Mouse (Mus musculus): ENCODE data around the gene Agbl1. TPM values are rescaled to one million over a fixed set of nuclear protein-coding genes. Genes with fewer than 3 reads are reported as not detected.

Agbl1 gene
- polyA plus RNA-seq, 1 experiment from 2014 or later: not detected

- Histone ChIP-seq H3K4me3 (no peak overlapping the region), H3K36me3 (no peaks in the 10 kb centered on the region), H3K27me3 (ENCODE audit: low read depth, poor library complexity, severe bottlenecking) (peaks cover 11% of the 10 kb centered on the region; the same call in 1 of the 2 replicates), H3K9me3 (replicated peaks) (no peaks in the 10 kb centered on the region), H3K4me1 (peaks cover 7% of the 10 kb centered on the region), H3K27ac (replicated peaks) (no peak overlapping the region)
- DNase-seq (ENCODE audit: low spot score): no peak
- 72% methylated on average over 4 of the region's 4 CpGs for WGBS
Observed at GRCm38 (mm10) chr7:76407930-76408557, 178.4 kb downstream of the Agbl1 start.

GRCm38 (mm10) chr7:76409020-76409419 lies 179.3 kb downstream of the Agbl1 start:
- Histone ChIP-seq H3K27me3 (ENCODE audit: low read depth, poor library complexity, severe bottlenecking) (peaks cover 19% of the 10 kb centered on the region; the same call in 1 of the 2 replicates), H3K27ac (replicated peaks) (no peak overlapping the region), H3K4me3 (no peak overlapping the region), H3K36me3 (no peaks in the 10 kb centered on the region), H3K4me1 (peaks cover 7% of the 10 kb centered on the region), H3K9me3 (replicated peaks) (no peaks in the 10 kb centered on the region)
- 73% methylated on average over 10 of the region's 10 CpGs for WGBS
- no peak for DNase-seq (ENCODE audit: low spot score)

GRCm38 (mm10) chr7:76410403-76411180 lies 180.9 kb downstream of the Agbl1 start:
- DNase-seq (ENCODE audit: low spot score): no peak
- Histone ChIP-seq H3K27ac (replicated peaks) (no peak overlapping the region), H3K4me1 (peaks cover 7% of the 10 kb centered on the region), H3K27me3 (ENCODE audit: low read depth, poor library complexity, severe bottlenecking) (peaks cover 19% of the 10 kb centered on the region), H3K4me3 (no peak overlapping the region), H3K36me3 (no peaks in the 10 kb centered on the region), H3K9me3 (replicated peaks) (no peaks in the 10 kb centered on the region)
- WGBS: 92% methylated on average over 9 of the region's 9 CpGs

- Histone ChIP-seq H3K9me3 (replicated peaks) (no peaks in the 10 kb centered on the region), H3K36me3 (no peaks in the 10 kb centered on the region), H3K27ac (replicated peaks) (no peak overlapping the region), H3K27me3 (ENCODE audit: low read depth, poor library complexity, severe bottlenecking) (peaks cover 19% of the 10 kb centered on the region), H3K4me1 (peaks cover 7% of the 10 kb centered on the region), H3K4me3 (no peak overlapping the region)
- WGBS: 86% methylated on average over 4 of the region's 4 CpGs
- DNase-seq (ENCODE audit: low spot score): no peak
Observed at GRCm38 (mm10) chr7:76411933-76412587, 182.4 kb downstream of the Agbl1 start.

- 76% methylated on average over 3 of the region's 3 CpGs for WGBS
- no peak overlapping the region for H3K27ac ChIP-seq (replicated peaks)
- no peak for DNase-seq (ENCODE audit: low spot score)
- no peaks in the 10 kb centered on the region for H3K36me3 ChIP-seq
- peaks cover 14% of the 10 kb centered on the region for H3K27me3 ChIP-seq (ENCODE audit: low read depth, poor library complexity, severe bottlenecking)
- no peaks in the 10 kb centered on the region for H3K9me3 ChIP-seq (replicated peaks)
- no peaks in the 10 kb centered on the region; the same call in 1 of the 2 replicates for H3K4me1 ChIP-seq
- no peak overlapping the region for H3K4me3 ChIP-seq
Observed at GRCm38 (mm10) chr7:76416084-76416597, 186.5 kb downstream of the Agbl1 start.

- Histone ChIP-seq H3K4me1 (peaks cover 15% of the 10 kb centered on the region), H3K4me3 (no peak overlapping the region), H3K9me3 (replicated peaks) (no peaks in the 10 kb centered on the region), H3K36me3 (no peaks in the 10 kb centered on the region), H3K27ac (replicated peaks) (no peak overlapping the region; the same call in 1 of the 2 replicates), H3K27me3 (ENCODE audit: low read depth, poor library complexity, severe bottlenecking) (no peaks in the 10 kb centered on the region)
- DNase-seq (ENCODE audit: low spot score): peak; percentile 42
Observed at GRCm38 (mm10) chr7:76438581-76438980, 208.9 kb downstream of the Agbl1 start.

GRCm38 (mm10) chr7:76438988-76439387 lies 209.3 kb downstream of the Agbl1 start:
- H3K27me3 ChIP-seq (ENCODE audit: low read depth, poor library complexity, severe bottlenecking): no peaks in the 10 kb centered on the region
- peaks cover 15% of the 10 kb centered on the region for H3K4me1 ChIP-seq
- no peak overlapping the region for H3K4me3 ChIP-seq
- WGBS: 45% methylated on average over 4 of the region's 4 CpGs
- no peaks in the 10 kb centered on the region for H3K36me3 ChIP-seq
- H3K9me3 ChIP-seq (replicated peaks): no peaks in the 10 kb centered on the region
- no peak overlapping the region for H3K27ac ChIP-seq (replicated peaks)
- no peak for DNase-seq (ENCODE audit: low spot score)

- Histone ChIP-seq H3K27ac (replicated peaks) (no peak overlapping the region), H3K36me3 (no peaks in the 10 kb centered on the region), H3K9me3 (replicated peaks) (no peaks in the 10 kb centered on the region), H3K4me3 (no peak overlapping the region), H3K27me3 (ENCODE audit: low read depth, poor library complexity, severe bottlenecking) (no peaks in the 10 kb centered on the region), H3K4me1 (peaks cover 12% of the 10 kb centered on the region)
- no peak for DNase-seq (ENCODE audit: low spot score)
- 62% methylated on average over 5 of the region's 5 CpGs for WGBS
Observed at GRCm38 (mm10) chr7:76462361-76463001, 232.8 kb downstream of the Agbl1 start.

GRCm38 (mm10) chr7:76466427-76466826 lies 236.7 kb downstream of the Agbl1 start:
- no peak for DNase-seq (ENCODE audit: low spot score)
- peaks cover 12% of the 10 kb centered on the region for H3K4me1 ChIP-seq
- no peaks in the 10 kb centered on the region for H3K36me3 ChIP-seq
- no peak overlapping the region for H3K27ac ChIP-seq (replicated peaks)
- no peak overlapping the region for H3K4me3 ChIP-seq
- no peaks in the 10 kb centered on the region for H3K27me3 ChIP-seq (ENCODE audit: low read depth, poor library complexity, severe bottlenecking)
- no peaks in the 10 kb centered on the region for H3K9me3 ChIP-seq (replicated peaks)
- WGBS: 82% methylated on average over 2 of the region's 2 CpGs

- 61% methylated on average over 6 of the region's 6 CpGs for WGBS
- no peak for DNase-seq (ENCODE audit: low spot score)
- no peaks in the 10 kb centered on the region for H3K9me3 ChIP-seq (replicated peaks)
- no peaks in the 10 kb centered on the region for H3K36me3 ChIP-seq
- H3K4me1 ChIP-seq: no peaks in the 10 kb centered on the region
- no peak overlapping the region for H3K4me3 ChIP-seq
- H3K27me3 ChIP-seq (ENCODE audit: low read depth, poor library complexity, severe bottlenecking): no peaks in the 10 kb centered on the region
- H3K27ac ChIP-seq (replicated peaks): no peak overlapping the region
Observed at GRCm38 (mm10) chr7:76474233-76474632, 244.5 kb downstream of the Agbl1 start.

- 91% methylated on average over 2 of the region's 2 CpGs for WGBS
- no peaks in the 10 kb centered on the region for H3K4me1 ChIP-seq
- no peaks in the 10 kb centered on the region for H3K36me3 ChIP-seq
- no peak overlapping the region for H3K4me3 ChIP-seq
- H3K9me3 ChIP-seq (replicated peaks): no peaks in the 10 kb centered on the region
- H3K27me3 ChIP-seq (ENCODE audit: low read depth, poor library complexity, severe bottlenecking): no peaks in the 10 kb centered on the region
- no peak overlapping the region for H3K27ac ChIP-seq (replicated peaks)
- no peak for DNase-seq (ENCODE audit: low spot score)
Observed at GRCm38 (mm10) chr7:76485546-76485945, 255.9 kb downstream of the Agbl1 start.

- Histone ChIP-seq H3K4me1 (no peaks in the 10 kb centered on the region), H3K9me3 (replicated peaks) (no peaks in the 10 kb centered on the region), H3K4me3 (no peak overlapping the region), H3K27me3 (ENCODE audit: low read depth, poor library complexity, severe bottlenecking) (no peaks in the 10 kb centered on the region), H3K27ac (replicated peaks) (no peak overlapping the region), H3K36me3 (no peaks in the 10 kb centered on the region)
- no peak for DNase-seq (ENCODE audit: low spot score)
- WGBS: 86% methylated on average over 5 of the region's 5 CpGs
Observed at GRCm38 (mm10) chr7:76487519-76487918, 257.8 kb downstream of the Agbl1 start.
